In the genomic region with DNA sequence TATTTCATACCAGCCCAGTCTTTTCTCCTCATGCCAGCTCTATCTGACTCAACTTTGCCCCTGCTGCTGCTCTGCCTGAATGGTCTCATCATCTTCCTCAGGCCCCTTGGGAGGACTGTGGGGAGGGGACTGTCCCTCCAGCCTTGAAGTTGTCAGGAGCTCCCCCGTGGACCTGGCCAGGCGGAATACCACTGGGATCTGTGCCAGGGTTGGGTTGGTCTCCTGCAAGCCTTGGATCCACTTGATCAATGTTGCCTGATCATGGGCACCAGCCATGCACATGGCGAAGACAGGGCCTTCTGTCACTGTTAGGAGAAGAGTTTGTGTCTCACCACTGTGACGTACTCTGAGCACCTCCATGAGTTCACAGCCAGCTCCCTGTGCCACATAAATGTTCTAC, we compare ENCODE assay signal across 27 mouse cellular contexts. TPM values are rescaled to one million over a fixed set of nuclear protein-coding genes. Genes with fewer than 3 reads are reported as not detected.
DNase-seq lines count a peak whose midpoint lies in the region; ATAC-seq lines count a peak whose summit lies in the region.
"Had no signal": no experiment of that assay in that cellular context is flagged by ENCODE, and none has a peak within 500 bp of the region (broad histone marks: within the 10 kb centered on the region; RNA-seq: fewer than 3 reads in every experiment).

No protein-coding gene starts in this region.

- peaks cover 67% of the 10 kb centered on the region for H3K36me3 ChIP-seq in megakaryocyte, embryonic 14.5 days (replicated peaks; ENCODE audit: low read length)

- no peaks in the 10 kb centered on the region for H3K27me3 ChIP-seq in megakaryocyte, embryonic 14.5 days (replicated peaks)
- H3K27me3 ChIP-seq: embryonic facial prominence, embryonic 15.5 days; forebrain, embryonic 15.5 days; liver, embryonic 13.5 days; neural tube, embryonic 15.5 days had no signal

- peak; percentile 19 for DNase-seq in adrenal gland, postnatal 10 days
- no peak for DNase-seq in adrenal gland, adult 18-20 months (ENCODE audit: low spot score in 2 of 2)
- peak; percentile 17 for DNase-seq in heart, postnatal 4 days
- DNase-seq in heart, postnatal 25 days (ENCODE audit: low spot score) = no peak
- DNase-seq in testis, postnatal 10 days (ENCODE audit: low spot score) = peak; percentile 57
- no peak for DNase-seq in yolk sac, embryonic 10.5 days (ENCODE audit: low spot score)
- DNase-seq: adrenal gland, postnatal 36 days; kidney, adult 11 months; liver, embryonic 13.5 days; lung, embryonic 14.5 days; lung, postnatal 36 days had no signal

- no peak for ATAC-seq in megakaryocyte, adult 5-6 weeks (ENCODE audit: poor library complexity, severe bottlenecking)
- ATAC-seq: forebrain, embryonic 15.5 days; hindbrain, postnatal 0 days; midbrain, embryonic 16.5 days had no signal

- no peaks in the 10 kb centered on the region for H3K9me3 ChIP-seq in megakaryocyte, embryonic 14.5 days
- H3K9me3 ChIP-seq: embryonic facial prominence, embryonic 15.5 days; forebrain, embryonic 15.5 days; liver, embryonic 13.5 days; midbrain, embryonic 10.5 days; neural tube, embryonic 15.5 days had no signal

- peaks cover 19% of the 10 kb centered on the region for H3K4me1 ChIP-seq in megakaryocyte, embryonic 14.5 days

- intact Hi-C loops in heart, postnatal 25 days (cut with DNase I) = loop anchor here (10.0 kb wide), 1 partner anchor 153 kb away; the partner anchor contains the start of gene Zfp809

- H3K4me3 ChIP-seq in megakaryocyte, embryonic 14.5 days (replicated peaks) = peak overlapping the region; percentile 14

RNA-seq across cellular contexts. Expression of gene Zfp653, which starts 1.1 kb away (rescaled TPM):
- total RNA-seq in adrenal gland, postnatal 10 days (2021) = 10 to 100 TPM in 1 of 2 experiments, 1 to 10 TPM in 1; 9.7 to 11.8 TPM
- total RNA-seq in adrenal gland, adult 18-20 months (2021) = 1 to 10 TPM; 8.4 to 8.7 TPM
- 1 to 10 TPM; 8.4 to 9.0 TPM for total RNA-seq in heart, postnatal 4 days (2021)
- total RNA-seq in heart, postnatal 25 days (2021) = 1 to 10 TPM; 4.0 to 4.3 TPM
- polyA plus RNA-seq in megakaryocyte, embryonic 14.5 days (2012; ENCODE audit: insufficient read depth, low replicate concordance) = 10.8 and 17.6 TPM in 2 replicates
- 4.4 and 6.1 TPM in 2 replicates for total RNA-seq in megakaryocyte, adult 5-6 weeks (2015)
- total RNA-seq in megakaryocyte, adult 5-6 weeks (2017) = 6.2 and 8.6 TPM in 2 replicates

RNA-seq across cellular contexts. Expression of gene Gm49318, which starts 1.2 kb away (rescaled TPM):
- not detected for total RNA-seq in adrenal gland, postnatal 10 days (2021)
- under 1 TPM in 1 of 2 experiments, not detected in 1; 0.61 TPM for total RNA-seq in adrenal gland, adult 18-20 months (2021)
- under 1 TPM in 1 of 2 experiments, not detected in 1; 0.92 TPM for total RNA-seq in heart, postnatal 4 days (2021)
- not detected for total RNA-seq in heart, postnatal 25 days (2021)
- not detected in 2 replicates for polyA plus RNA-seq in megakaryocyte, embryonic 14.5 days (2012; ENCODE audit: insufficient read depth, low replicate concordance)
- not detected in 2 replicates for total RNA-seq in megakaryocyte, adult 5-6 weeks (2015)
- not detected in 2 replicates for total RNA-seq in megakaryocyte, adult 5-6 weeks (2017)
- total RNA-seq: gastrocnemius, adult 8-10 months; hindbrain, postnatal 0 days had no signal
- polyA plus RNA-seq: embryonic facial prominence, embryonic 15.5 days; forebrain, embryonic 15.5 days; gonadal fat pad, adult 2 months; heart, embryonic 11.5 days; heart, postnatal 0 days; hindbrain, postnatal 0 days; kidney, embryonic 16.5 days; limb, embryonic 11.5 days; liver, embryonic 13.5 days; lung, embryonic 14.5 days; midbrain, embryonic 10.5 days; midbrain, embryonic 16.5 days; neural tube, embryonic 15.5 days; stomach, embryonic 16.5 days; urinary bladder, adult 2 months had no signal

RNA-seq across cellular contexts. Expression of gene Ecsit, which starts 13.0 kb away (rescaled TPM):
- total RNA-seq in adrenal gland, postnatal 10 days (2021) = 10 to 100 TPM; 70.8 to 78.5 TPM
- 10 to 100 TPM; 49.0 to 64.4 TPM for total RNA-seq in adrenal gland, adult 18-20 months (2021)
- total RNA-seq in heart, postnatal 4 days (2021) = 10 to 100 TPM; 69.4 to 69.6 TPM
- 100 to 1,000 TPM; 103 TPM for total RNA-seq in heart, postnatal 25 days (2021)
- 7.2 and 16.8 TPM in 2 replicates for polyA plus RNA-seq in megakaryocyte, embryonic 14.5 days (2012; ENCODE audit: insufficient read depth, low replicate concordance)
- 3.9 and 5.0 TPM in 2 replicates for total RNA-seq in megakaryocyte, adult 5-6 weeks (2015)
- total RNA-seq in megakaryocyte, adult 5-6 weeks (2017) = 10.8 and 11.1 TPM in 2 replicates

RNA-seq across cellular contexts. Expression of gene Elavl3, which starts 20.5 kb away (rescaled TPM):
- 1 to 10 TPM; 1.8 to 4.6 TPM for total RNA-seq in adrenal gland, postnatal 10 days (2021)
- 1 to 10 TPM; 2.7 to 2.8 TPM for total RNA-seq in adrenal gland, adult 18-20 months (2021)
- total RNA-seq in heart, postnatal 4 days (2021) = under 1 TPM; 0.47 to 0.52 TPM
- under 1 TPM; 0.21 to 0.50 TPM for total RNA-seq in heart, postnatal 25 days (2021)
- 0.21 TPM in 1 of 2 replicates, not detected in the other for polyA plus RNA-seq in megakaryocyte, embryonic 14.5 days (2012; ENCODE audit: insufficient read depth, low replicate concordance)
- total RNA-seq in megakaryocyte, adult 5-6 weeks (2015) = not detected in 2 replicates
- not detected in 2 replicates for total RNA-seq in megakaryocyte, adult 5-6 weeks (2017)
- polyA plus RNA-seq: heart, postnatal 0 days had no signal

RNA-seq across cellular contexts. Expression of gene Cnn1, which starts 26.7 kb away (rescaled TPM):
- 10 to 100 TPM in 1 of 2 experiments, 1 to 10 TPM in 1; 1.4 to 12.9 TPM for total RNA-seq in adrenal gland, postnatal 10 days (2021)
- total RNA-seq in adrenal gland, adult 18-20 months (2021) = 1 to 10 TPM in 1 of 2 experiments, under 1 TPM in 1; 0.99 to 2.7 TPM
- 10 to 100 TPM; 38.1 to 39.3 TPM for total RNA-seq in heart, postnatal 4 days (2021)
- 10 to 100 TPM in 1 of 2 experiments, 1 to 10 TPM in 1; 7.6 to 10.4 TPM for total RNA-seq in heart, postnatal 25 days (2021)
- not detected in 2 replicates for polyA plus RNA-seq in megakaryocyte, embryonic 14.5 days (2012; ENCODE audit: insufficient read depth, low replicate concordance)
- not detected in 2 replicates for total RNA-seq in megakaryocyte, adult 5-6 weeks (2015)
- total RNA-seq in megakaryocyte, adult 5-6 weeks (2017) = not detected in 2 replicates

Comparison
In these comparisons a context has a peak if more than half of its experiments do, and no peak if none do; other contexts are left out.
1. DNase-seq: peak in adrenal gland, postnatal 10 days (single experiment), heart, postnatal 4 days (single experiment) and testis, postnatal 10 days (single experiment); none in adrenal gland, adult 18-20 months (0 of 2), heart, postnatal 25 days (single experiment) and yolk sac, embryonic 10.5 days (single experiment).
2. RNA of gene Ecsit, which starts 13.0 kb away (total RNA-seq): 103 TPM in heart, postnatal 25 days, 70.8 to 78.5 TPM in adrenal gland, postnatal 10 days, 69.4 to 69.6 TPM in heart, postnatal 4 days and 49.0 to 64.4 TPM in adrenal gland, adult 18-20 months; 3.9 to 11.1 TPM in megakaryocyte, adult 5-6 weeks; every median in the first group is over 4 times any median in the second.